Mouse (Mus musculus) limb, embryonic 11.5 days (tissue): ENCODE results near the gene Foxk2. TPM values are rescaled to one million over a fixed set of nuclear protein-coding genes. Genes with fewer than 3 reads are reported as not detected.
"Not testable (repeated sequence)": the region's sequence is repeated elsewhere in the genome, so short reads cannot be mapped to it uniquely, and the experiment has no call there.

Experiments
- ATAC-seq: fragments of 200-750 bp; cut with Nextera tagmentation; 2 replicates; pipeline ENCODE4 v1.8.0; 2017; ENCODE audit warnings: low read depth; ENCODE audit not compliant: insufficient number of reproducible peaks, low FRiP score, low TSS enrichment
- DNase-seq: peaks from one replicate; pipeline ENCODE4 v3.0.0-alpha.2; 2015; ENCODE audit warnings: low spot score
- H3K27ac ChIP-seq: fragments of 300-500 bp; sonication (generic); replicated peaks from 2 replicates; pipeline ENCODE4 v1.5.1; 2014; ENCODE audit warnings: low read depth, mild to moderate bottlenecking, low read length
- H3K27me3 ChIP-seq: fragments of 300-500 bp; sonication (generic); 2 replicates; pipeline ENCODE4 v1.6.1; 2014; ENCODE audit warnings: mild to moderate bottlenecking, low read length, mixed read lengths; ENCODE audit not compliant: control insufficient read depth, insufficient read depth
- H3K36me3 ChIP-seq: fragments of 300-500 bp; sonication (generic); 2 replicates; pipeline ENCODE4 v1.6.1; 2014; ENCODE audit warnings: mild to moderate bottlenecking, low read length, moderate library complexity, mixed read lengths; ENCODE audit not compliant: control insufficient read depth, insufficient read depth
- H3K4me1 ChIP-seq: fragments of 300-500 bp; sonication (generic); 2 replicates; pipeline ENCODE4 v1.6.1; 2014; ENCODE audit warnings: low read length, mixed read lengths; ENCODE audit not compliant: control insufficient read depth, insufficient read depth
- H3K4me2 ChIP-seq: fragments of 300-500 bp; sonication (generic); 2 replicates; pipeline ENCODE4 v1.6.1; 2014; ENCODE audit warnings: low read depth, mild to moderate bottlenecking, moderate library complexity; ENCODE audit not compliant: severe bottlenecking
- H3K4me3 ChIP-seq: fragments of 300-500 bp; sonication (generic); 2 replicates; pipeline ENCODE4 v1.5.1; 2014; ENCODE audit warnings: low read depth, low read length
- H3K9ac ChIP-seq: fragments of 300-500 bp; sonication (generic); 2 replicates; pipeline ENCODE4 v1.6.1; 2014; ENCODE audit warnings: mild to moderate bottlenecking, low read length
- H3K9me3 ChIP-seq: fragments of 300-500 bp; sonication (generic); 2 replicates; pipeline ENCODE4 v1.6.1; 2016; ENCODE audit warnings: low read length; ENCODE audit not compliant: control insufficient read depth
- whole genome bisulfite sequencing: fragments of 180-500 bp; shearing (Covaris S2); extraction: QIAGEN DNeasy Blood & Tissue Kit; methylation state at CpG from one replicate; pipeline ENCODE4 v1.1.7; 2014; 5-methylcytosine and 5-hydroxymethylcytosine counted together
- polyA plus RNA-seq: library from polyadenylated mRNA; unstranded; fragments of >200 nt; fragmentation: Nextera tagmentation; extraction: Ambion mirVana; gene quantifications from 2 replicates; pipeline ENCODE4 v1.2.1, GENCODE M21; 2014

Gene Foxk2
- polyA plus RNA-seq, 1 experiment from 2014 or later: 13.6 TPM

DNA sequence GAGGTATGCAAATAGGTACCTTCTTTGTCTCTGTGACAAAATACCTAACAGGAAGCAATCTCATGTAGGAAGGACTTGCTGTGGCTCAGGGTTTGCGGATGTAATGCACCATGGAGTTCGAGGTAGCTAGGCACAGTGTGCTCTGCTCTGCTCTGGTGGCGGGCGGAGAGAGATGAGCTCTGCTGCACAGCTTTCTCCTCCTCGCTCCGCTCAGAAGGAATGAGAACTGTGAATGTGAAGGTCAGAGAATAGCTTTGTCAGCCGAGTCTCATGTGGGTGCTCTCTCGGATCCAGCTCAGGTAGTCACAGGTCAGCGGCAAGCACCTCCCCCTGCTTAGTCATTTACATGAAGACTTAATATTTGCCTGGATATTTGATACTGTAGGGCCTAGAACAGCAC, 40.5 kb downstream of the Foxk2 start:
- no peaks in the 10 kb centered on the region for H3K9me3 ChIP-seq
- no peak overlapping the region for H3K4me2 ChIP-seq
- ATAC-seq: no peak
- H3K27ac ChIP-seq: no peak overlapping the region
- DNase-seq: no peak
- H3K4me1 ChIP-seq: no peaks in the 10 kb centered on the region
- 92% methylated on average over 9 of the region's 9 CpGs for WGBS
- H3K4me3 ChIP-seq: no peak overlapping the region
- peaks cover 36% of the 10 kb centered on the region for H3K36me3 ChIP-seq
- H3K27me3 ChIP-seq: no peaks in the 10 kb centered on the region
- no peak overlapping the region for H3K9ac ChIP-seq

DNA sequence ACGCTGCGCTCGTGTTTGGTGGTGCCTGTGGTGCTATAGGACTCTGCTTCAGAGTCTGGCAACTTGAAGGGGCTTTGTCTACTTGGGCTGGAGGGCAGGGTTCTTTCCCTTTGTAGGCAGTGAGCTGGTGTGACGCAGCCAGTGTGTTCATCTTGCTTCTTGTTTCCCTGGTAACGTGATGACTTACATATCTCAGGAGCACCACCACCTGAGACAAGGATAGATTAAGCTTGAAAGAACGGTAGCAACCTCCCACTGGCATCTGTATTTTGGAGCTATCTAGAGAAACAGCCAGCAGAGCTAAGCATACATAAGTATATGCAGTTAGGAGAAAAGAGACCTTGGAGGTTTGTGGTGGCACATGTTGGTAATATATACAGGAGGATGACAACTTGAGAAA, 45.6 kb downstream of the Foxk2 start:
- WGBS: 95% methylated on average over 6 of the region's 6 CpGs
- no peak for DNase-seq
- no peak overlapping the region for H3K4me3 ChIP-seq
- H3K9ac ChIP-seq: no peak overlapping the region
- no peak overlapping the region for H3K27ac ChIP-seq
- peaks cover 37% of the 10 kb centered on the region for H3K36me3 ChIP-seq
- H3K4me2 ChIP-seq: no peak overlapping the region
- H3K27me3 ChIP-seq: no peaks in the 10 kb centered on the region
- no peaks in the 10 kb centered on the region for H3K9me3 ChIP-seq
- no peak for ATAC-seq
- H3K4me1 ChIP-seq: no peaks in the 10 kb centered on the region

DNA sequence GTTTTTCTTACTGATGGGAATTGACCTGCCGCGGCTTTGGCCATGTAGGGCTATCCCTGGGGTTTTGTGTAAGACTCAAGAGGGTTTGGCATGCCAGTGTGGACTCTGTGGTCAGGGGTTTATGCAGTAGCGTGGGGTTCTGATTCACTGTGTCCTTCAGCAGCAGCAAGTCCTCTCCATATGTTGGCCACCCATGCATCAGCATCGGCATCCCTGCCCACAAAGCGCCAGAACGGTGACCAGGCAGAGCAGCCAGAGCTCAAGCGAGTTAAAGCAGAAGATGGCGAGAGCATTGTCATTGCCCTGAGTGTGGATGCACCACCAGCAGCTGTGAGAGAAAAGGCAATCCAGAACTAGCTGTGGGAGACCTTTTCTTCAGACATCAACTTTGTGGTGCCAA, 46.8 kb downstream of the Foxk2 start:
- Histone ChIP-seq H3K4me3 (no peak overlapping the region), H3K27me3 (no peaks in the 10 kb centered on the region), H3K4me1 (no peaks in the 10 kb centered on the region), H3K4me2 (no peak overlapping the region), H3K9ac (no peak overlapping the region), H3K9me3 (no peaks in the 10 kb centered on the region), H3K36me3 (peaks cover 36% of the 10 kb centered on the region), H3K27ac (no peak overlapping the region)
- ATAC-seq (no peak), DNase-seq (no peak)
- 97% methylated on average over 8 of the region's 8 CpGs for WGBS

DNA sequence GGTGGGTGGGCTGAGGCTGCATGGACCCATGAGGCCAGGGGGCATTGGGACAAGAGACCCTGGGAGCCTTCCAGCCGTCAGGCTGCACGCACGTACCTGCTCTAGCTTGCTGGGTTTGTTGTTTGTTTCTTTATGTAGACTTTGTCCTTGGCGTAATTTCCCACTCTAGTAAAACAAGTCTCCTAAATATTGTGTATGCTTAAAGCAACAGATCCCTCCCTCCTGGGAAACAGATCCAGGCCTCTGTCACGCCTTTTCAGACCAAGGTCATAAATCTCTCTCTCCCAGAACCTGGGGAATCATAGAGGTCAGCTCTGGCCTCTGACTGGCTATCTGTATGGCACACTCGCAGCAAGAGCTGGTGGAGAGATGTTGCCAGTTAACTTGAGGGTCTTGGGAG, 47.9 kb downstream of the Foxk2 start:
- not testable (repeated sequence) for DNase-seq, H3K9me3 ChIP-seq, H3K27ac ChIP-seq, H3K4me3 ChIP-seq, H3K9ac ChIP-seq, H3K4me1 ChIP-seq, ATAC-seq, H3K27me3 ChIP-seq, H3K4me2 ChIP-seq
- WGBS: 91% methylated on average over 6 of the region's 6 CpGs
- H3K36me3 ChIP-seq: peaks cover 33% of the 10 kb centered on the region

DNA sequence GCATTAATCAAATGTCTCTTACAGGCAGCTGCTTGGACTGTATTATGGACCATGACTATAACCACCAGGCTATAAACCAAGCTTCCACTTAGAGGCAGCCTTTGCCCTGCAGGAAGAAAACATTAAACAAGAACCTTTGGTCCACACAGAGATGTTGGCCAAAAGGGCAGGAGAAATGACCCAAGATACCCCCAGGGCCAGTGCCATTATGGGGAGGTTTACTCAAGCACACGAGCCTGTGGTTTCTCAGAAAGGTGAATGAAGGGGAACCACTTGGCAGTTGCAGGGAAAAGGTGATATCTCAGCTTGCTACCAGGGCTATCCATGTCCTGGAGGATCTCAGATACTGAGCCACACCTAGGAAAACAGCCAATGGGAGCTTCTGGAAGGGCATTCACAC, 66.2 kb downstream of the Foxk2 start:
- H3K4me2 ChIP-seq: no peak overlapping the region
- ATAC-seq: no peak

DNA sequence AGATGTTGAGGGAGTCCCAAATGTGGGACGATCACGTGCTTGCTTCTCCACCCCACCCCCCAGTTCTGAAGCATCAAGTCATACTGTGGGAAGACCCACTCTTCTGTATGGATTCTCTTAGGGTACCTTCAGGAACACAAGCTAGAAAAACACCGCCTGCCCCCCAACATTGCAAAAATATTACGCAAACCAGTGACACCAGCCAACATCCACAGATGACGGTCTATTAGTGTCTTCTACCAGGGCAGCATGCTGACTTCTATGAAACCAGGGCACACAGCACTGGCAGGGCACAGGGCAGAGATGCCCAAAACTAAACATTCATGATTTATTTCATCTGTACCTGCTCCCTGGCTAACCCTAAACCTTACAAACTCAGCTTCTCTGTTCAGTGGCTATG, 66.9 kb downstream of the Foxk2 start:
- no peaks in the 10 kb centered on the region for H3K27me3 ChIP-seq
- H3K4me1 ChIP-seq: no peaks in the 10 kb centered on the region
- no peak for DNase-seq
- H3K4me2 ChIP-seq: no peak overlapping the region
- WGBS: 98% methylated on average over 5 of the region's 5 CpGs
- H3K9me3 ChIP-seq: no peaks in the 10 kb centered on the region
- no peak overlapping the region for H3K27ac ChIP-seq
- H3K4me3 ChIP-seq: no peak overlapping the region
- ATAC-seq: no peak
- H3K9ac ChIP-seq: no peak overlapping the region
- H3K36me3 ChIP-seq: peaks cover 13% of the 10 kb centered on the region

More for the DNA sequence above, 66.2 kb downstream of the Foxk2 start:
- peaks cover 13% of the 10 kb centered on the region for H3K36me3 ChIP-seq
- H3K9ac ChIP-seq: no peak overlapping the region
- H3K4me1 ChIP-seq: no peaks in the 10 kb centered on the region
- no peaks in the 10 kb centered on the region for H3K27me3 ChIP-seq
- no peak overlapping the region for H3K27ac ChIP-seq
- no peak overlapping the region for H3K4me3 ChIP-seq
- 92% methylated on average over 1 of the region's 1 CpGs for WGBS
- DNase-seq: no peak
- H3K9me3 ChIP-seq: no peaks in the 10 kb centered on the region

DNA sequence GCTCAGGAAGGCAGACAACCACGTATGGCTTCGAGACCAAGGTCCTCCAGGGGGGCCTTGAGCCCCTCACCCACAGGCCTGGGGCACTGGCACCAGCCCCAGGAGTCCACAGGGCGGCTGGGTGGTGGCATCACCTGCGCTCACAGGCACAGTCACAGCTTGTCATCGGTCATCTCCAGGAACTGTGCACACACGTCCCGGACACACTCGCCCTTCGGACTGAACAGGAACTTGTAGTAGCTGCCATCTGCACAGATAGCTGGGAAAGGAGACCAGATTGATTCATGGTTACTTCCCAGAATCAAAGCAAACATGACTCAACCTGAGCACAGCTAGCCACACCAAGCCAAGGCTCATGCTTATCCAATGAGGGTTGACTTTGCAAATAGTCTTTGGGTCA, 68.4 kb downstream of the Foxk2 start:
- DNase-seq (no peak), ATAC-seq (no peak)
- Histone ChIP-seq H3K9me3 (no peaks in the 10 kb centered on the region), H3K4me3 (no peak overlapping the region), H3K4me2 (no peak overlapping the region), H3K4me1 (no peaks in the 10 kb centered on the region), H3K27me3 (no peaks in the 10 kb centered on the region), H3K27ac (no peak overlapping the region), H3K36me3 (peaks cover 13% of the 10 kb centered on the region), H3K9ac (no peak overlapping the region)
- 93% methylated on average over 9 of the region's 9 CpGs for WGBS

DNA sequence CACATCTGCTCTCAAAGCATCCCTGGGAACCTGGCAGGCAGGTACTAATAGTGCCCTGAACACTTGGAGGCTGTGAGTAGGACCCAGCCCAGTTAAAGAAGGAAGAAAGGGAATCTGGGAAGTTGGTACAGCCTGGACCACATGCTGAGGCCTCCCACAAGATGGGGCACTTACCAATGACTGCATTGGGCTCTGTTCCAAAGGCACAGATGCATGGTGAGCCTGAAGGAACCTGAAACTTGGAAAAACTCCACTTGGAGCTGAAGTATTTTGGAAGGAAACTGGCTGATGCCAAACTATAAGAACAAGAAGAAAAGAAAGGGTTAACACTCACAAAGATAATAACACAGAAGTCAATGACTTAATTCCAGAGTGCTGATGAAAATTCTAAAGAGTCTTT, 68.8 kb downstream of the Foxk2 start:
- H3K36me3 ChIP-seq: peaks cover 13% of the 10 kb centered on the region
- H3K27ac ChIP-seq: no peak overlapping the region
- H3K4me1 ChIP-seq: no peaks in the 10 kb centered on the region
- H3K4me3 ChIP-seq: no peak overlapping the region
- H3K9ac ChIP-seq: no peak overlapping the region
- H3K9me3 ChIP-seq: no peaks in the 10 kb centered on the region
- DNase-seq (no peak), ATAC-seq (no peak)
- H3K27me3 ChIP-seq: no peaks in the 10 kb centered on the region
- H3K4me2 ChIP-seq: no peak overlapping the region

DNA sequence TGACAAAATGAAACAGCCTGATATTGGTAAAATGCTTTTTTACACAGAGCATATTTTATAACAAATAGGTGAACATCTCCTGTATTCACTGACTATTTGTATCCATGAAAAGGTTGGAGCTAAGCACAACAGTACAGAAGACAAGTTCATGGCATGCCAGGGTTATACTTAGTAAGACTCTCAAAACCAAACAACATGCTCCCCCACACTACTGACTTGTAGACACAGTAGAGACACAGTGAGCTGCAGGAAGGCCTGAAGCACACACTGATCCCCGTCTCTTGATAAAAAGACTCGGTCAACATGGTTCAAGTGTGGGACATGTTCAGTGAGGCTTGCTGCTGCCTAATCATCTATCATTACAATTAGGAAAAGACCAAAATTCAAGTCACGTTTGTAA, 71.9 kb downstream of the Foxk2 start:
- Histone ChIP-seq H3K4me2 (no peak overlapping the region), H3K36me3 (peaks cover 18% of the 10 kb centered on the region), H3K27me3 (no peaks in the 10 kb centered on the region), H3K27ac (no peak overlapping the region), H3K9me3 (no peaks in the 10 kb centered on the region), H3K4me1 (no peaks in the 10 kb centered on the region), H3K9ac (no peak overlapping the region), H3K4me3 (no peak overlapping the region)
- DNase-seq (no peak), ATAC-seq (no peak)
- 90% methylated on average over 3 of the region's 3 CpGs for WGBS
